14 mouse cellular contexts compared by ENCODE assay signal in the genomic region with DNA sequence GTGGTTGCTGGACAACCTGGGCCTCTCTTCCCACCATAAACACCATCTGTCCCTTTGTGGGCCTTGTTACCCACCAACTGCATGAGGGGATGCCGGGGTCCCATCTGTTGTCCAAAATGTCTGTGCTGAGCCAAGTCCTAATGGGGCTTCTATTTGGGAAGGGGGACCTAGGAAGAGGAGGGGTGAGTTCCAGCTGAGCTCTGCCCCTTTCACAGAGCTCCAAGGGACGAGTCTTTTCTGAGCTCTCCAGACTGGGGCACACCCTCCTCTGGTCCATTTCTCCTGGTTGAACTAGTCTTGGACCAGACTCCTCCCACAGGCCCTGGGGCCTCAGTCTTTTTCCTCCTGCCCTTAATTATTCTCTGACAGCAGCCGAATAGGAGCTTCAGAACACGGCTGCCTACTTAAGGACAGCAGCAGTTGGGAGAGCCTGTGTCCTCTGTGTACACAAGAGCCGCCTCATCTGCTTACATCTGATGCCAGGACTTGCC. TPM values are rescaled to one million over a fixed set of nuclear protein-coding genes. Genes with fewer than 3 reads are reported as not detected.
DNase-seq lines count a peak whose midpoint lies in the region; ATAC-seq and TF ChIP-seq lines count a peak whose summit lies in the region.
"Had no signal": no experiment of that assay in that cellular context is flagged by ENCODE, and none has a peak within 500 bp of the region (broad histone marks: within the 10 kb centered on the region; RNA-seq: fewer than 3 reads in every experiment).

No protein-coding gene starts in this region.

- peaks cover 6% of the 10 kb centered on the region; the same call in 1 of the 2 replicates for H3K36me3 ChIP-seq in neural tube, embryonic 11.5 days (ENCODE audit: control insufficient read depth, insufficient read depth, low read length)
- peaks cover 9% of the 10 kb centered on the region; the same call in 1 of the 2 replicates for H3K36me3 ChIP-seq in neural tube, embryonic 15.5 days
- H3K36me3 ChIP-seq in hindbrain, embryonic 14.5 days (replicated peaks; ENCODE audit: control insufficient read depth, insufficient read depth): 0 out of 2 replicates have a peak, but pooled peaks cover 8% of the 10 kb centered on the region
- H3K36me3 ChIP-seq in liver, postnatal 0 days (replicated peaks; ENCODE audit: insufficient read depth, low read length): peaks cover 7% of the 10 kb centered on the region

- peak overlapping the region; percentile 41; the same call in 1 of the 2 replicates for H3K27ac ChIP-seq in cerebellum, adult 2 months (ENCODE audit: insufficient read depth, low read length)
- peak overlapping the region; percentile 67; the same call in 1 of the 2 replicates for H3K27ac ChIP-seq in neural tube, embryonic 11.5 days (ENCODE audit: low read depth, low read length)
- H3K27ac ChIP-seq in neural tube, embryonic 15.5 days (replicated peaks): no peak overlapping the region
- no peak overlapping the region for H3K27ac ChIP-seq in hindbrain, embryonic 14.5 days
- no peak overlapping the region for H3K27ac ChIP-seq in liver, postnatal 0 days (ENCODE audit: low read depth)
- H3K27ac ChIP-seq: embryonic facial prominence, embryonic 12.5 days; heart, adult 2 months; intestine, embryonic 15.5 days had no signal

- DNase-seq in cerebellum, adult 2 months: peak in 1 of 2 experiments; percentile 48
- DNase-seq in cerebellum, adult 11-12 months: no peak
- DNase-seq in neural tube, embryonic 11.5 days (ENCODE audit: low spot score): no peak
- DNase-seq in hindbrain, embryonic 14.5 days (ENCODE audit: low spot score): no peak
- DNase-seq in retina, embryonic 14.5 days (ENCODE audit: low spot score): peak; percentile 46
- no peak for DNase-seq in heart, postnatal 25 days (ENCODE audit: low spot score)
- DNase-seq in liver, postnatal 0 days: no peak
- DNase-seq: adrenal gland, postnatal 10 days; heart, adult 2 months; lung, embryonic 14.5 days had no signal

- intact Hi-C loops in heart, postnatal 25 days (cut with DNase I): loop anchor here (5.0 kb wide), 1 partner anchor 503 kb away; no protein-coding TSS in a partner anchor

- TF ChIP-seq EP300 in liver, postnatal 0 days (IDR thresholded peaks at IDR 0.05; ENCODE audit: low read depth): no peak

- H3K9me3 ChIP-seq in neural tube, embryonic 11.5 days (ENCODE audit: control insufficient read depth, low read length): no peaks in the 10 kb centered on the region
- H3K9me3 ChIP-seq in neural tube, embryonic 15.5 days (replicated peaks): no peaks in the 10 kb centered on the region
- no peaks in the 10 kb centered on the region for H3K9me3 ChIP-seq in hindbrain, embryonic 14.5 days (ENCODE audit: control insufficient read depth, low read length)
- no peaks in the 10 kb centered on the region for H3K9me3 ChIP-seq in liver, postnatal 0 days (ENCODE audit: low read length)
- H3K9me3 ChIP-seq: embryonic facial prominence, embryonic 12.5 days; intestine, embryonic 15.5 days had no signal

- no peak; the same call in 1 of the 2 replicates for TF ChIP-seq POLR2A in cerebellum, adult 2 months (IDR thresholded peaks at IDR 0.05; ENCODE audit: borderline replicate concordance, insufficient read depth, low read length)

- no peak overlapping the region for H3K9ac ChIP-seq in neural tube, embryonic 11.5 days (ENCODE audit: low read length)
- no peak overlapping the region for H3K9ac ChIP-seq in neural tube, embryonic 15.5 days (replicated peaks)
- no peak overlapping the region for H3K9ac ChIP-seq in hindbrain, embryonic 14.5 days
- no peak overlapping the region for H3K9ac ChIP-seq in liver, postnatal 0 days (replicated peaks)
- H3K9ac ChIP-seq: embryonic facial prominence, embryonic 12.5 days; intestine, embryonic 15.5 days; lung, embryonic 14.5 days had no signal

- H3K4me3 ChIP-seq in cerebellum, adult 2 months (replicated peaks; ENCODE audit: insufficient read depth, low read depth, low read length): no peak overlapping the region
- no peak overlapping the region for H3K4me3 ChIP-seq in neural tube, embryonic 11.5 days (ENCODE audit: low read depth, low read length)
- H3K4me3 ChIP-seq in neural tube, embryonic 15.5 days (replicated peaks): no peak overlapping the region
- no peak overlapping the region for H3K4me3 ChIP-seq in hindbrain, embryonic 14.5 days (replicated peaks; ENCODE audit: low read length)
- no peak overlapping the region for H3K4me3 ChIP-seq in liver, postnatal 0 days (ENCODE audit: low read depth, low read length)
- H3K4me3 ChIP-seq: embryonic facial prominence, embryonic 12.5 days; heart, adult 2 months; intestine, embryonic 15.5 days; myocyte had no signal

- peak; percentile 62 for ATAC-seq in neural tube, embryonic 11.5 days (ENCODE audit: insufficient read depth, low FRiP score, low TSS enrichment)
- ATAC-seq in neural tube, embryonic 15.5 days (ENCODE audit: low FRiP score): no peak
- peak; percentile 39; the same call in 1 of the 2 replicates for ATAC-seq in hindbrain, embryonic 14.5 days (ENCODE audit: low FRiP score)
- no peak for ATAC-seq in liver, postnatal 0 days
- ATAC-seq: intestine, embryonic 15.5 days had no signal

- H3K27me3 ChIP-seq in cerebellum, adult 2 months (ENCODE audit: control insufficient read depth, insufficient read depth, low read length): no peaks in the 10 kb centered on the region
- peaks cover under 1% of the 10 kb centered on the region; the same call in 1 of the 2 replicates for H3K27me3 ChIP-seq in neural tube, embryonic 11.5 days (ENCODE audit: control insufficient read depth, insufficient read depth, low read length)
- no peaks in the 10 kb centered on the region for H3K27me3 ChIP-seq in neural tube, embryonic 15.5 days (replicated peaks)
- no peaks in the 10 kb centered on the region for H3K27me3 ChIP-seq in hindbrain, embryonic 14.5 days (ENCODE audit: control insufficient read depth, insufficient read depth, low read length)
- peaks cover 2% of the 10 kb centered on the region; the same call in 1 of the 2 replicates for H3K27me3 ChIP-seq in liver, postnatal 0 days (ENCODE audit: insufficient read depth, low read length)

- TF ChIP-seq CTCF in cerebellum, adult 2 months (IDR thresholded peaks at IDR 0.05; ENCODE audit: borderline replicate concordance, insufficient read depth, low read depth, low read length): no peak
- no peak for TF ChIP-seq CTCF in liver, postnatal 0 days (IDR thresholded peaks at IDR 0.05; ENCODE audit: low read depth)

- peaks cover 61% of the 10 kb centered on the region for H3K4me1 ChIP-seq in cerebellum, adult 2 months (ENCODE audit: control insufficient read depth, insufficient read depth, low read length)
- peaks cover 26% of the 10 kb centered on the region for H3K4me1 ChIP-seq in neural tube, embryonic 11.5 days (ENCODE audit: control insufficient read depth, insufficient read depth, low read length)
- H3K4me1 ChIP-seq in neural tube, embryonic 15.5 days: peaks cover 26% of the 10 kb centered on the region
- H3K4me1 ChIP-seq in hindbrain, embryonic 14.5 days (replicated peaks; ENCODE audit: control insufficient read depth, insufficient read depth, low read length): peaks cover 13% of the 10 kb centered on the region; the same call in 1 of the 2 replicates
- no peaks in the 10 kb centered on the region for H3K4me1 ChIP-seq in liver, postnatal 0 days (ENCODE audit: insufficient read depth)

- H3K4me2 ChIP-seq in neural tube, embryonic 11.5 days (ENCODE audit: low read depth): no peak overlapping the region
- H3K4me2 ChIP-seq in neural tube, embryonic 15.5 days: no peak overlapping the region
- no peak overlapping the region for H3K4me2 ChIP-seq in hindbrain, embryonic 14.5 days (replicated peaks)
- H3K4me2 ChIP-seq in liver, postnatal 0 days (ENCODE audit: low read depth, low read length): no peak overlapping the region
- H3K4me2 ChIP-seq: embryonic facial prominence, embryonic 12.5 days; intestine, embryonic 15.5 days; lung, embryonic 14.5 days had no signal

- WGBS in cerebellum, adult 2 months: 4% methylated on average over 5 of the region's 5 CpGs
- 14% methylated on average over 5 of the region's 5 CpGs for WGBS in neural tube, embryonic 11.5 days
- WGBS in neural tube, embryonic 15.5 days: 8% methylated on average over 5 of the region's 5 CpGs
- 14% methylated on average over 5 of the region's 5 CpGs for WGBS in hindbrain, embryonic 14.5 days
- 59% methylated on average over 5 of the region's 5 CpGs for WGBS in liver, postnatal 0 days (ENCODE audit: insufficient replicate concordance)

RNA-seq across cellular contexts. Expression of gene Kcnj9, which starts 9.2 kb away (rescaled TPM):
- 116 and 130 TPM in 2 replicates for polyA plus RNA-seq in cerebellum, adult 2 months (2012; rRNA removed)
- 0.30 and 0.84 TPM in 2 replicates for polyA plus RNA-seq in neural tube, embryonic 11.5 days (2014; fragmentation: Nextera tagmentation; extraction: Ambion mirVana)
- 2.5 and 3.2 TPM in 2 replicates for polyA plus RNA-seq in neural tube, embryonic 15.5 days (2015; fragmentation: Nextera tagmentation; extraction: Ambion mirVana)
- polyA plus RNA-seq in hindbrain, embryonic 14.5 days (2014; fragmentation: Nextera tagmentation; extraction: Ambion mirVana): 1.7 and 2.1 TPM in 2 replicates
- under 1 TPM in 1 of 2 experiments, not detected in 1; 0.06 TPM for total RNA-seq in heart, postnatal 25 days (2021)
- 0.07 TPM in 2 replicates for polyA plus RNA-seq in liver, postnatal 0 days (2015; fragmentation: Nextera tagmentation; extraction: Ambion mirVana)
- total RNA-seq: heart, adult 2 months had no signal
- polyA plus RNA-seq: intestine, embryonic 15.5 days had no signal

RNA-seq across cellular contexts. Expression of gene Kcnj10, which starts 21.0 kb away (rescaled TPM):
- 141 and 174 TPM in 2 replicates for polyA plus RNA-seq in cerebellum, adult 2 months (2012; rRNA removed)
- polyA plus RNA-seq in neural tube, embryonic 11.5 days (2014; fragmentation: Nextera tagmentation; extraction: Ambion mirVana): 0.85 and 0.93 TPM in 2 replicates
- polyA plus RNA-seq in neural tube, embryonic 15.5 days (2015; fragmentation: Nextera tagmentation; extraction: Ambion mirVana): 2.3 and 2.5 TPM in 2 replicates
- polyA plus RNA-seq in hindbrain, embryonic 14.5 days (2014; fragmentation: Nextera tagmentation; extraction: Ambion mirVana): 2.8 and 3.5 TPM in 2 replicates
- total RNA-seq in heart, postnatal 25 days (2021): under 1 TPM; 0.10 to 0.14 TPM
- polyA plus RNA-seq in liver, postnatal 0 days (2015; fragmentation: Nextera tagmentation; extraction: Ambion mirVana): 0.17 and 0.19 TPM in 2 replicates
- polyA plus RNA-seq: myocyte had no signal

RNA-seq across cellular contexts. Expression of gene Atp1a2, which starts 22.1 kb away (rescaled TPM):
- 535 and 584 TPM in 2 replicates for polyA plus RNA-seq in cerebellum, adult 2 months (2012; rRNA removed)
- polyA plus RNA-seq in neural tube, embryonic 11.5 days (2014; fragmentation: Nextera tagmentation; extraction: Ambion mirVana): 1.3 and 1.6 TPM in 2 replicates
- 57.9 and 63.1 TPM in 2 replicates for polyA plus RNA-seq in neural tube, embryonic 15.5 days (2015; fragmentation: Nextera tagmentation; extraction: Ambion mirVana)
- 27.9 and 29.5 TPM in 2 replicates for polyA plus RNA-seq in hindbrain, embryonic 14.5 days (2014; fragmentation: Nextera tagmentation; extraction: Ambion mirVana)
- 100 to 1,000 TPM; 600 to 610 TPM for total RNA-seq in heart, postnatal 25 days (2021)
- polyA plus RNA-seq in liver, postnatal 0 days (2015; fragmentation: Nextera tagmentation; extraction: Ambion mirVana): 0.29 and 1.4 TPM in 2 replicates

RNA-seq across cellular contexts. Expression of gene Pigm, which starts 56.4 kb away (rescaled TPM):
- 7.5 and 7.9 TPM in 2 replicates for polyA plus RNA-seq in cerebellum, adult 2 months (2012; rRNA removed)
- polyA plus RNA-seq in neural tube, embryonic 11.5 days (2014; fragmentation: Nextera tagmentation; extraction: Ambion mirVana): 14.2 and 15.1 TPM in 2 replicates
- 3.7 and 3.8 TPM in 2 replicates for polyA plus RNA-seq in neural tube, embryonic 15.5 days (2015; fragmentation: Nextera tagmentation; extraction: Ambion mirVana)
- 5.6 and 5.9 TPM in 2 replicates for polyA plus RNA-seq in hindbrain, embryonic 14.5 days (2014; fragmentation: Nextera tagmentation; extraction: Ambion mirVana)
- 1 to 10 TPM; 4.4 to 4.5 TPM for total RNA-seq in heart, postnatal 25 days (2021)
- polyA plus RNA-seq in liver, postnatal 0 days (2015; fragmentation: Nextera tagmentation; extraction: Ambion mirVana): 1.8 TPM in 2 replicates

RNA-seq across cellular contexts. Expression of gene Igsf8, which starts 58.5 kb away (rescaled TPM):
- polyA plus RNA-seq in cerebellum, adult 2 months (2012; rRNA removed): 254 and 269 TPM in 2 replicates
- polyA plus RNA-seq in neural tube, embryonic 11.5 days (2014; fragmentation: Nextera tagmentation; extraction: Ambion mirVana): 121 and 142 TPM in 2 replicates
- polyA plus RNA-seq in neural tube, embryonic 15.5 days (2015; fragmentation: Nextera tagmentation; extraction: Ambion mirVana): 70.9 and 71.3 TPM in 2 replicates
- 64.7 and 69.0 TPM in 2 replicates for polyA plus RNA-seq in hindbrain, embryonic 14.5 days (2014; fragmentation: Nextera tagmentation; extraction: Ambion mirVana)
- total RNA-seq in heart, postnatal 25 days (2021): 10 to 100 TPM in 1 of 2 experiments, 1 to 10 TPM in 1; 9.3 to 15.2 TPM
- 12.8 and 13.1 TPM in 2 replicates for polyA plus RNA-seq in liver, postnatal 0 days (2015; fragmentation: Nextera tagmentation; extraction: Ambion mirVana)

Comparison
In these comparisons a context has a peak if more than half of its experiments do, and no peak if none do; other contexts are left out.
1. H3K27ac ChIP-seq: peak in cerebellum, adult 2 months (single experiment) and neural tube, embryonic 11.5 days (single experiment); none in neural tube, embryonic 15.5 days (single experiment), hindbrain, embryonic 14.5 days (single experiment) and liver, postnatal 0 days (single experiment).
2. ATAC-seq: peak in neural tube, embryonic 11.5 days (single experiment) and hindbrain, embryonic 14.5 days (single experiment); none in neural tube, embryonic 15.5 days (single experiment) and liver, postnatal 0 days (single experiment).
3. RNA of gene Atp1a2, which starts 22.1 kb away (polyA plus RNA-seq): 535 to 584 TPM in cerebellum, adult 2 months, 57.9 to 63.1 TPM in neural tube, embryonic 15.5 days and 27.9 to 29.5 TPM in hindbrain, embryonic 14.5 days; 1.3 to 1.6 TPM in neural tube, embryonic 11.5 days and 0.29 to 1.4 TPM in liver, postnatal 0 days; every median in the first group is over 10 times any median in the second.
4. RNA of gene Kcnj9, which starts 9.2 kb away (polyA plus RNA-seq): 116 to 130 TPM in cerebellum, adult 2 months; 2.5 to 3.2 TPM in neural tube, embryonic 15.5 days, 1.7 to 2.1 TPM in hindbrain, embryonic 14.5 days, 0.30 to 0.84 TPM in neural tube, embryonic 11.5 days and 0.07 TPM in liver, postnatal 0 days; every median in the first group is over 10 times any median in the second.
5. RNA of gene Kcnj10, which starts 21.0 kb away (polyA plus RNA-seq): 141 to 174 TPM in cerebellum, adult 2 months; 2.8 to 3.5 TPM in hindbrain, embryonic 14.5 days, 2.3 to 2.5 TPM in neural tube, embryonic 15.5 days, 0.85 to 0.93 TPM in neural tube, embryonic 11.5 days and 0.17 to 0.19 TPM in liver, postnatal 0 days; every median in the first group is over 10 times any median in the second.